Mouse (Mus musculus): ENCODE measurements around the gene Ak6.

- TF ChIP-seq POLR2A (IDR thresholded peaks at IDR 0.05; ENCODE audit: low read depth, low read length): no peak
- TF ChIP-seq CTCF (IDR thresholded peaks at IDR 0.05; ENCODE audit: borderline replicate concordance, insufficient read depth, low read length): no peak
Measured at GRCm38 (mm10) chr13:100634106-100634691, 16.6 kb upstream of the Ak6 start.

Measured in embryonic fibroblast, embryonic 13.5 days (primary cell).